12 mouse cellular contexts compared by ENCODE assay signal in genomic region chr1:92324091-92324950, GRCm38 (mm10).
DNase-seq lines count a peak whose midpoint lies in the region.
"Had no signal": no experiment of that assay in that cellular context is flagged by ENCODE, and none has a peak within 500 bp of the region (broad histone marks: within the 10 kb centered on the region; RNA-seq: fewer than 3 reads in every experiment).

No protein-coding gene starts in this region.

- intact Hi-C loops in heart, postnatal 25 days (cut with DNase I): no loop called here

- peak; percentile 86 for DNase-seq in heart, adult 11 months
- no peak for DNase-seq in heart, postnatal 25 days (ENCODE audit: low spot score)
- DNase-seq in right cerebral cortex, adult 2 months (ENCODE audit: low spot score in 2 of 2): peak; percentile 45 to 59
- DNase-seq in right cerebral cortex, postnatal 4 days: no peak
- DNase-seq in fat pad, adult 2 months (ENCODE audit: extremely low read depth, low read depth, low spot score): peak; percentile 72
- DNase-seq in layer of hippocampus, postnatal 25 days (ENCODE audit: extremely low spot score in 1 of 2, low spot score in 1 of 2): no peak
- no peak for DNase-seq in adipocyte (ENCODE audit: low spot score)
- DNase-seq: cerebellum, adult 8-10 months; gastrocnemius, adult 2 months; kidney, postnatal 14 days; layer of hippocampus, adult 9-11 months; lung, adult 18-20 months had no signal

Comparison
In these comparisons a context has a peak if more than half of its experiments do, and no peak if none do; other contexts are left out.
1. DNase-seq: peak in heart, adult 11 months (single experiment), right cerebral cortex, adult 2 months (2 of 2) and fat pad, adult 2 months (single experiment); none in heart, postnatal 25 days (single experiment), right cerebral cortex, postnatal 4 days (single experiment), layer of hippocampus, postnatal 25 days (0 of 2) and adipocyte (single experiment).